9 mouse cellular contexts compared by ENCODE assay signal in genomic region chr9:124442533-124442855, GRCm38 (mm10). TPM values are rescaled to one million over a fixed set of nuclear protein-coding genes. Genes with fewer than 3 reads are reported as not detected.
DNase-seq lines count a peak whose midpoint lies in the region; ATAC-seq lines count a peak whose summit lies in the region.
"Had no signal": no experiment of that assay in that cellular context is flagged by ENCODE, and none has a peak within 500 bp of the region (broad histone marks: within the 10 kb centered on the region; RNA-seq: fewer than 3 reads in every experiment).

No protein-coding gene starts in this region.

- no peak overlapping the region for H3K4me2 ChIP-seq in midbrain, embryonic 16.5 days (ENCODE audit: low read length)

- no peak overlapping the region for H3K27ac ChIP-seq in midbrain, embryonic 10.5 days (replicated peaks)
- H3K27ac ChIP-seq in midbrain, embryonic 16.5 days (ENCODE audit: low read length): no peak overlapping the region

- H3K36me3 ChIP-seq in midbrain, embryonic 10.5 days: peaks cover 39% of the 10 kb centered on the region
- H3K36me3 ChIP-seq in midbrain, embryonic 16.5 days (ENCODE audit: control insufficient read depth, insufficient read depth, low read length): peaks cover 32% of the 10 kb centered on the region

- no peaks in the 10 kb centered on the region for H3K4me1 ChIP-seq in midbrain, embryonic 10.5 days
- H3K4me1 ChIP-seq in midbrain, embryonic 16.5 days (ENCODE audit: control insufficient read depth, insufficient read depth, low read length): no peaks in the 10 kb centered on the region

- H3K4me3 ChIP-seq in midbrain, embryonic 10.5 days: no peak overlapping the region
- no peak overlapping the region for H3K4me3 ChIP-seq in midbrain, embryonic 16.5 days (ENCODE audit: low read depth, low read length)

- no peak for ATAC-seq in midbrain, embryonic 16.5 days

- H3K9ac ChIP-seq in midbrain, embryonic 16.5 days (ENCODE audit: low read depth, low read length): no peak overlapping the region

- DNase-seq in midbrain, embryonic 10.5 days (ENCODE audit: low spot score): peak; percentile 13
- peak; percentile 27 for DNase-seq in adrenal gland, postnatal 14 days
- DNase-seq in frontal cortex, postnatal 36 days (ENCODE audit: low spot score in 2 of 2): peak; percentile 0 to 7
- DNase-seq in left cerebral cortex, adult 18-20 months (ENCODE audit: low spot score in 2 of 2): peak; percentile 2
- peak; percentile 51 to 57 for DNase-seq in right cerebral cortex, postnatal 10 days (ENCODE audit: low spot score in 2 of 2)
- DNase-seq in c-Kit-positive CD71-positive TER-119-positive erythroid progenitor cells, embryonic 14.5 days (ENCODE audit: low spot score): no peak

- 99% methylated on average over 15 of the region's 15 CpGs for WGBS in midbrain, embryonic 10.5 days
- 99% methylated on average over 14 of the region's 15 CpGs for WGBS in midbrain, embryonic 16.5 days

- H3K27me3 ChIP-seq in midbrain, embryonic 10.5 days (ENCODE audit: low read depth, poor library complexity, severe bottlenecking): no peaks in the 10 kb centered on the region
- H3K27me3 ChIP-seq in midbrain, embryonic 16.5 days (ENCODE audit: control insufficient read depth, insufficient read depth, low read depth, low read length): no peaks in the 10 kb centered on the region

- peaks cover 37% of the 10 kb centered on the region for H3K9me3 ChIP-seq in midbrain, embryonic 10.5 days (replicated peaks)
- H3K9me3 ChIP-seq in midbrain, embryonic 16.5 days (replicated peaks; ENCODE audit: control insufficient read depth, low read length, poor library complexity, severe bottlenecking): peaks cover 27% of the 10 kb centered on the region

RNA-seq across cellular contexts. Expression of gene Ppp2r3d, which starts 34.2 kb away (rescaled TPM):
- 136 and 157 TPM in 2 replicates for polyA plus RNA-seq in midbrain, embryonic 10.5 days (2016; fragmentation: Nextera tagmentation; extraction: Ambion mirVana)
- 137 and 147 TPM in 2 replicates for polyA plus RNA-seq in midbrain, embryonic 16.5 days (2015; fragmentation: Nextera tagmentation; extraction: Ambion mirVana)
- 89.6 and 104 TPM in 2 replicates for total RNA-seq in adrenal gland, postnatal 14 days (2021)
- total RNA-seq in left cerebral cortex, adult 18-20 months (2021): 100 to 1,000 TPM in 1 of 2 experiments, 10 to 100 TPM in 1; 98.8 to 107 TPM

RNA-seq across cellular contexts. Expression of gene Gm21836, which starts 51.1 kb away (rescaled TPM):
- not detected in 2 replicates for polyA plus RNA-seq in midbrain, embryonic 10.5 days (2016; fragmentation: Nextera tagmentation; extraction: Ambion mirVana)
- not detected in 2 replicates for polyA plus RNA-seq in midbrain, embryonic 16.5 days (2015; fragmentation: Nextera tagmentation; extraction: Ambion mirVana)
- total RNA-seq in adrenal gland, postnatal 14 days (2021): not detected in 2 replicates
- not detected for total RNA-seq in left cerebral cortex, adult 18-20 months (2021)
- total RNA-seq: layer of hippocampus, postnatal 25 days had no signal
- polyA plus RNA-seq: small intestine, adult 2 months had no signal
